Mouse (Mus musculus): Measurements from ENCODE around the gene Zan. TPM values are rescaled to one million over a fixed set of nuclear protein-coding genes. Genes with fewer than 3 reads are reported as not detected.
"Not testable (repeated sequence)": the region's sequence is repeated elsewhere in the genome, so short reads cannot be mapped to it uniquely, and the experiment has no call there.

Zan gene
- polyA plus RNA-seq, 1 experiment from 2014 or later: 1.1 TPM

DNA sequence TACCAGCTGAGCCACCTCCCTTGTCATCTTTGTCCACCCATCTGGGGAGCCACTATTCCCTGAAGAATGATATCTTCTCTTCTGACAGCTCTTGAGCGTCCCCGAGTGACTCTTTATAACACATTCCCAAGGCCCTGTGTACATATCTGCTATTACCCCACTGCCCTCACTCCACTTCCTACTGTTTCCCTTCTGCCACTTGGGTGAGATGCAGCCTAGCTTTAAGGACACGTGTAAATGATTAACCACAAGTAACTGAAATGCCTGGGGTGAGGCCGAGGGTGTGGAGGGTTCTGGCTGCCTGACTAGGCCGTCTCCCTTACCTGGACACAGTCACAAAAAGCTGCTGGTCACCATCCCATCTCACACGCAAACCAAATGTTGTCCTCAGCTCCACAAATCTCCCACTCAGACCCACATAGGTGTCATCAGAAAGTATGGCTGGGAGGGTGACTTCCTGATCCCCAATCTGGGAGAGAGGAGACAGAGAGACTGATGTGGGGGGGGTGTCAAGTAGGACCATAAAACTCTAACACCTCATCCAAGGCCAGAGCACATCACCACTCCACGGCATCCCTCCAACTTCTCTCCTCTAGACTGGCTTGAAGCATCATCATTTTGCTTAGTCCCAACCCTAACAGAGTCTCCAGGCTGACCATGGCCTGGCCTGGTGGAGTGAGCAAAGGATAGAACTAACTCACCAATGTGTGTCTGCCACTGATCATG lies 20.8 kb downstream of the Zan start:
- Histone ChIP-seq H3K4me2 (replicated peaks; ENCODE audit: low read depth, low read length) (no peak overlapping the region), H3K9ac (replicated peaks; ENCODE audit: low read depth, low read length) (no peak overlapping the region), H3K27me3 (ENCODE audit: control insufficient read depth, insufficient read depth, low read length) (no peaks in the 10 kb centered on the region), H3K9me3 (ENCODE audit: control insufficient read depth, low read depth, low read length) (no peaks in the 10 kb centered on the region), H3K4me3 (ENCODE audit: low read depth, low read length) (no peak overlapping the region), H3K36me3 (ENCODE audit: control insufficient read depth, insufficient read depth, low read length) (no peaks in the 10 kb centered on the region), H3K27ac (ENCODE audit: low read length) (no peak overlapping the region; the same call in 1 of the 2 replicates), H3K4me1 (ENCODE audit: control insufficient read depth, insufficient read depth, low read length) (no peaks in the 10 kb centered on the region)
- whole genome bisulfite sequencing: 50% methylated on average over 7 of the region's 7 CpGs
- peak; percentile 93 for ATAC-seq (ENCODE audit: insufficient number of reproducible peaks, insufficient read depth, low FRiP score, low read depth)

DNA sequence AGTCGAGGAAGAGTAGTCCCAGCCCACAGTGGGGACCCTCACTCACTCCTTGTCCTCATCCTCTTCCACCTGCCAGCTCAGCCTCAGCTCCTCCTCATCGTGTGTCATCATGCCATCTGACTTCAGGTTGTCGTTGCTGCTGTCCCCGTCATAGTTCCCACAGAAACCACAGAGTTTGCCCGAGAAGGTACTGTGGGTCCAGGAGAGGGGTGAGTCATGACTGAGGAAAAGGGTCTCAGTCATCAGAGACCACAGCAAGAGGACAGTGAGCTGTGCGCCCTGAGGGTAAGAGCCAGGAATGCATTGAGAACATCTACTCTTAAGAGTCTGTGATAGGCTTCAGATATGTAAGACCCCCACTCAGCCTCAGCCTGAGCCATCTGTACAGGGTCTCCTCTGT lies 21.7 kb downstream of the Zan start:
- no peaks in the 10 kb centered on the region for H3K36me3 ChIP-seq (ENCODE audit: control insufficient read depth, insufficient read depth, low read length)
- no peaks in the 10 kb centered on the region for H3K9me3 ChIP-seq (ENCODE audit: control insufficient read depth, low read depth, low read length)
- 78% methylated on average over 6 of the region's 6 CpGs for WGBS
- H3K27ac ChIP-seq (ENCODE audit: low read length): no peak overlapping the region; the same call in 1 of the 2 replicates
- no peak overlapping the region for H3K4me3 ChIP-seq (ENCODE audit: low read depth, low read length)
- no peak overlapping the region for H3K9ac ChIP-seq (replicated peaks; ENCODE audit: low read depth, low read length)
- ATAC-seq (ENCODE audit: insufficient number of reproducible peaks, insufficient read depth, low FRiP score, low read depth): no peak
- no peak overlapping the region for H3K4me2 ChIP-seq (replicated peaks; ENCODE audit: low read depth, low read length)
- H3K4me1 ChIP-seq (ENCODE audit: control insufficient read depth, insufficient read depth, low read length): no peaks in the 10 kb centered on the region
- H3K27me3 ChIP-seq (ENCODE audit: control insufficient read depth, insufficient read depth, low read length): no peaks in the 10 kb centered on the region

DNA sequence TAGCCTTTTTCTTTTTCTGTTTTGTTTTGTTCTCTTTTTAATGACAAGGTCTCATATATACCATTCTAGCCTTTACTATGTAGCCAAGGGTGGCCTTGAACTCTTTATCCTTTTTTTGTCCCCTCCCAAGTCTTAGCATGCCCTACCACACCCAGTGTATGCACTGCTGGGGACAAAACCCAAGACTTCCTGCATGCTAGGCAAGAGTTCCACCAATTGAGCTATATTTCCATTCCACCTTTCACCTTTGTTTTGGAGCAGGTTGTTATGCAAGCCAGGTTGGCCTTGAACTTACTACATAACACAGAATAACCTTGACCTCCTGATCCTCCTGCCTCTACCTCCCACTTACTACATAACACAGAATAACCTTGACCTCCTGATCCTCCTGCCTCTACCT lies 31.3 kb downstream of the Zan start:
- H3K4me1 ChIP-seq (ENCODE audit: control insufficient read depth, insufficient read depth, low read length): no peaks in the 10 kb centered on the region

DNA sequence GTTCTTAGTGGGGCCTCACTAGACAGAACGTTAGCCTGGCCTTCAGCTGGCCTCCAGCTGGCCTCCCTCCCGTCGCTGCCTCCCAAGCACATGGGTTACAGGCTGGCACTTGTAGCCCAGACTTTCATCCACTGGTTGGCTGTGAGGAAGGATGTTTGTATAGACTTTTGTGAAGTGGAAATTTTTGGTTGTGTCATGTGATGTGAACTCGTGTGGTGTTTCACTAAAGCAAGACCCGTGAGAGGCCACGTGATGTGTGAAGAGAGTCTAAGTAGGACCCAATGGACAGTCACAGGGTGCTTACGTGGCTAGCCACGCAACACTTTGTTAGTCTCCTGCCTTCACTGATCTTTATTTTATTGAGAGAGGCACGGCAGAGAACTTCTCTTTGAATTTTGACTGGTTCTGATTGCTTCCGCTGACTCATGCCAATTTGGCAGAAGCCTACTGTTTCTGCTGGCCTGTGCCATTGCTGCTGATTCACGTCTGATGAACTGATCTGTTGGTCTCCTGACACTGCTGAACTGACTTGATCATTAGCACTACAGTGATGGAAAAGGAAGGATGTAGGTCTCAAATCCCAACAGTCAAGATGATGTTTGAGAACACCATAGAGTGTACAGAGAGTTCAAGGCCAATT lies 36.5 kb downstream of the Zan start:
- no peaks in the 10 kb centered on the region for H3K36me3 ChIP-seq (ENCODE audit: control insufficient read depth, insufficient read depth, low read length)
- no peak for ATAC-seq (ENCODE audit: insufficient number of reproducible peaks, insufficient read depth, low FRiP score, low read depth)
- H3K4me3 ChIP-seq (ENCODE audit: low read depth, low read length): no peak overlapping the region
- H3K27me3 ChIP-seq (ENCODE audit: control insufficient read depth, insufficient read depth, low read length): no peaks in the 10 kb centered on the region
- H3K9ac ChIP-seq (replicated peaks; ENCODE audit: low read depth, low read length): no peak overlapping the region
- H3K9me3 ChIP-seq (ENCODE audit: control insufficient read depth, low read depth, low read length): no peaks in the 10 kb centered on the region
- 0 out of 2 replicates have a peak, but pooled peaks cover 3% of the 10 kb centered on the region for H3K4me1 ChIP-seq (ENCODE audit: control insufficient read depth, insufficient read depth, low read length)
- H3K27ac ChIP-seq (ENCODE audit: low read length): no peak overlapping the region
- H3K4me2 ChIP-seq (replicated peaks; ENCODE audit: low read depth, low read length): no peak overlapping the region
- 68% methylated on average over 11 of the region's 11 CpGs for WGBS

More for the DNA sequence above, 31.3 kb downstream of the Zan start:
- Histone ChIP-seq H3K4me2 (replicated peaks; ENCODE audit: low read depth, low read length) (no peak overlapping the region), H3K4me3 (ENCODE audit: low read depth, low read length) (no peak overlapping the region), H3K27ac (ENCODE audit: low read length) (no peak overlapping the region), H3K9me3 (ENCODE audit: control insufficient read depth, low read depth, low read length) (no peaks in the 10 kb centered on the region), H3K36me3 (ENCODE audit: control insufficient read depth, insufficient read depth, low read length) (no peaks in the 10 kb centered on the region), H3K27me3 (ENCODE audit: control insufficient read depth, insufficient read depth, low read length) (no peaks in the 10 kb centered on the region), H3K9ac (replicated peaks; ENCODE audit: low read depth, low read length) (no peak overlapping the region)
- ATAC-seq (ENCODE audit: insufficient number of reproducible peaks, insufficient read depth, low FRiP score, low read depth): no peak

DNA sequence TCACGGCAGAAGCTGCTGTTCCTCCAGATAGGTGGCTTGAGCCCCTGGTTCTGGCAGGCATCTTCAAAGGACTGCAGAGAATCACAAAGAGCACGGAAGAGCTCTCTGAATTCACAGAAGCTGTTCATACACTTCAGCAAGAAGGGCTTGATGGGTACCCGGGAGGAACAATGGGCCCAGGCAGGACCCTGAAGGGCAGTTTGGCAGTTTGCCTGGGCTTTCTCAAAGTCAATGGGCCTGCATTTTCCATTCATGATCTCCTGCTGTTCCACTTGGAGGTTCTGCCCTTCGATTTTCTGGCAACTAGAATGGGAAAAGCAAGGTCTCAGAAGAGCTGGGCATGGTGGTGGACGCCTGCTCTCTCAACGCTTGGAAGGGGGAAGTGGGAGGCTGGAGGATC lies 43.0 kb downstream of the Zan start:
- Histone ChIP-seq H3K9ac (replicated peaks; ENCODE audit: low read depth, low read length) (no peak overlapping the region), H3K9me3 (ENCODE audit: control insufficient read depth, low read depth, low read length) (no peaks in the 10 kb centered on the region), H3K4me3 (ENCODE audit: low read depth, low read length) (no peak overlapping the region), H3K27me3 (ENCODE audit: control insufficient read depth, insufficient read depth, low read length) (no peaks in the 10 kb centered on the region), H3K27ac (ENCODE audit: low read length) (no peak overlapping the region), H3K4me2 (replicated peaks; ENCODE audit: low read depth, low read length) (no peak overlapping the region), H3K36me3 (ENCODE audit: control insufficient read depth, insufficient read depth, low read length) (no peaks in the 10 kb centered on the region), H3K4me1 (ENCODE audit: control insufficient read depth, insufficient read depth, low read length) (no peaks in the 10 kb centered on the region)
- ATAC-seq (ENCODE audit: insufficient number of reproducible peaks, insufficient read depth, low FRiP score, low read depth): no peak
- WGBS: 70% methylated on average over 6 of the region's 6 CpGs

DNA sequence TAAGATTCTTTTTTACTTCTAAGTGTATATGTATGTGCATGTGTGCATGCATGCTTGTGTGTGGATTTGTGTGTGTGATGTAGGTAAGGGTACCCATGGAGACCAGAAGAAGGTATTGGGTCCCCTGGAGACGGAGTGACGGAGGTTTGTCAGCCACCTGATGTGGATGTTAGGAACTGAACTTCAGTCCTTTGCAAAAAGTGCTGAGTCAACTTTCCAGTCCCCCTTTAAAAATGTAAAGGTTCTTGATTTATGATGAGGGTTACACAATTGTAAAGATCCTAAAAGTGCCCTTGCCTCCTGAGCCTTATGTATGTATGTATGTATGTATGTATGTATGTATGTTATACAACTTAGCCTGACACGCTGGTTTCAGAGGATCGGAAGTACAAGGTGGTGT lies 46.5 kb downstream of the Zan start:
- ATAC-seq (ENCODE audit: insufficient number of reproducible peaks, insufficient read depth, low FRiP score, low read depth); H3K4me2 ChIP-seq (replicated peaks; ENCODE audit: low read depth, low read length); H3K27ac ChIP-seq (ENCODE audit: low read length); H3K4me1 ChIP-seq (ENCODE audit: control insufficient read depth, insufficient read depth, low read length); H3K27me3 ChIP-seq (ENCODE audit: control insufficient read depth, insufficient read depth, low read length); H3K9me3 ChIP-seq (ENCODE audit: control insufficient read depth, low read depth, low read length); H3K4me3 ChIP-seq (ENCODE audit: low read depth, low read length); H3K36me3 ChIP-seq (ENCODE audit: control insufficient read depth, insufficient read depth, low read length); H3K9ac ChIP-seq (replicated peaks; ENCODE audit: low read depth, low read length): not testable (repeated sequence)
- WGBS: 83% methylated on average over 4 of the region's 4 CpGs

DNA sequence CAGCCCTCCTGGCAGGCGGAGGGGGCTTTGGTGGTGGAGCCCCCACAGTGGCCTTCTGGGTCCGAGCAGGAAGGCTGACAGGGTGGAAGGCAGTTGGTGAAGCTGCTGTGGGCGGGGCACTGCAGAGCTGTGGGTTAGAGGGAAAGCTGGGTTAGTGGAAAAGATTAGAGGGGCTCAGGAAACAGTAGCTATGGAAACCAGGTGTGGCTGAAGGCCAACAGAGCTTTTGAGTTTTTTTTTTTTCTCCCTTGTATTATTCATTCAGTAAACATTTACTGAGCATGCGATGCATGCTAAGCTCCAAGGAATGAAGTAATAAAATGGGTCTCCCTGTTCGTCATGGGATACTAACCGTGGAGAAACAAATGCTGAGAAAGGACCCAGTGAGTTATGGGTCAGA lies 51.2 kb downstream of the Zan start:
- Histone ChIP-seq H3K27ac (ENCODE audit: low read length) (peak overlapping the region; percentile 27; the same call in 1 of the 2 replicates), H3K9ac (replicated peaks; ENCODE audit: low read depth, low read length) (no peak overlapping the region), H3K9me3 (ENCODE audit: control insufficient read depth, low read depth, low read length) (no peaks in the 10 kb centered on the region), H3K4me3 (ENCODE audit: low read depth, low read length) (no peak overlapping the region), H3K4me1 (ENCODE audit: control insufficient read depth, insufficient read depth, low read length) (no peaks in the 10 kb centered on the region), H3K36me3 (ENCODE audit: control insufficient read depth, insufficient read depth, low read length) (no peaks in the 10 kb centered on the region), H3K4me2 (replicated peaks; ENCODE audit: low read depth, low read length) (no peak overlapping the region), H3K27me3 (ENCODE audit: control insufficient read depth, insufficient read depth, low read length) (no peaks in the 10 kb centered on the region)
- WGBS: 45% methylated on average over 6 of the region's 6 CpGs
- ATAC-seq (ENCODE audit: insufficient number of reproducible peaks, insufficient read depth, low FRiP score, low read depth): peak; percentile 51; the same call in 1 of the 2 replicates

DNA sequence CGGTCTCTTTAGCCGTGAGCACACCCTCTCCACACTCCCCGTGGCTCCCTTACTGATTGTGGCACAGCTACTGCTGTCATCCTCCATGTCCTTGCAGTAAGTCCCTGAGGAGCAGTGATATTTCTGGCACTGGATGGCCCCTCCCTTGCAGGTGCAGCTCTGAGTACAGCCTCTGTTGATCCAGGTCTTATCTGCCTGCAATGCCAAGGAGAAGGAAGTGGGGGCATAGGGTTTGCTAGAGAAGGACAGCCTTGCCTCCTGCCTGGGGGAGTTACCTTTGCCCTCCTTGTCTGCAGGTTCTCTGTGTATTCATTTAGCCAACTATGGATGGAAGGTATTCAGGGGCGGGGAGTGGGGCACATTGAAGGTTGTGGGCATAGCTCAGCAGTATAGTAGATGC lies 57.0 kb downstream of the Zan start:
- Histone ChIP-seq H3K4me3 (ENCODE audit: low read depth, low read length) (no peak overlapping the region), H3K9me3 (ENCODE audit: control insufficient read depth, low read depth, low read length) (no peaks in the 10 kb centered on the region), H3K27me3 (ENCODE audit: control insufficient read depth, insufficient read depth, low read length) (no peaks in the 10 kb centered on the region), H3K9ac (replicated peaks; ENCODE audit: low read depth, low read length) (no peak overlapping the region), H3K27ac (ENCODE audit: low read length) (no peak overlapping the region), H3K4me2 (replicated peaks; ENCODE audit: low read depth, low read length) (no peak overlapping the region), H3K36me3 (ENCODE audit: control insufficient read depth, insufficient read depth, low read length) (no peaks in the 10 kb centered on the region), H3K4me1 (ENCODE audit: control insufficient read depth, insufficient read depth, low read length) (peaks cover 3% of the 10 kb centered on the region; the same call in 1 of the 2 replicates)
- peak; percentile 79 for ATAC-seq (ENCODE audit: insufficient number of reproducible peaks, insufficient read depth, low FRiP score, low read depth)
- WGBS: 74% methylated on average over 4 of the region's 4 CpGs
